Mouse (Mus musculus) liver, postnatal 0 days (tissue): Measurements from ENCODE around the gene Ppp2r5b.

Source experiments
- CTCF ChIP-seq: sonication (generic); IDR thresholded peaks from 2 replicates; pipeline ENCODE4 v1.5.1; 2016; ENCODE audit warnings: antibody characterized with exemption, low read depth
- EP300 ChIP-seq: IDR thresholded peaks from 2 replicates; pipeline ENCODE4 v1.6.1; 2016; ENCODE audit warnings: antibody characterized with exemption, low read depth, mild to moderate bottlenecking

- TF ChIP-seq CTCF (no peak), EP300 (no peak)
Measured at GRCm38 (mm10) chr19:6226763-6227162, 8.9 kb downstream of the Ppp2r5b start.
